Mouse (Mus musculus): ENCODE measurements around the gene Glis3. TPM values are rescaled to one million over a fixed set of nuclear protein-coding genes. Genes with fewer than 3 reads are reported as not detected.

Gene Glis3
- polyA plus RNA-seq, 1 experiment from 2014 or later, result 0.32 TPM

DNA sequence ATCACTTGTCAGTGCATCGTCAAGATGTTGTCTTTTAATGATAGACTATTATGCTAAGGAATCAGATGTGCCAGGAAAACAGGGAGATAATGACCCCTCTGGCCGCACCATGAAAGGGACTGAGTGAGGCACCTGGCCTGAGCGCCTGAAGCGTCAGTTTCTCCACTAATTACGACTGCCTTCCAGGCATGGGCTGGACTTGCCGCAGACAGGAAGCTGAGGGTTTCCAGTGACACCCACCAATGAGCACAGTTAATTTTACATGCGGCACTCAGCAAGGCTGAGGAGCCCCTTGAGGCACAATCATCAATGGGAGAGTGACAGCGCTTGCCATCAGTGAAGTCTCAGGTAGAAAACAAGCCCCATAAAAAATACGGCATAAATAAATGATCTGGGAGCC is 141.1 kb downstream of the Glis3 start:
- H3K9ac ChIP-seq (replicated peaks; ENCODE audit: low read depth, low read length), result no peak overlapping the region
- no peak for ATAC-seq
- 41% methylated on average over 9 of the region's 9 CpGs for WGBS

DNA sequence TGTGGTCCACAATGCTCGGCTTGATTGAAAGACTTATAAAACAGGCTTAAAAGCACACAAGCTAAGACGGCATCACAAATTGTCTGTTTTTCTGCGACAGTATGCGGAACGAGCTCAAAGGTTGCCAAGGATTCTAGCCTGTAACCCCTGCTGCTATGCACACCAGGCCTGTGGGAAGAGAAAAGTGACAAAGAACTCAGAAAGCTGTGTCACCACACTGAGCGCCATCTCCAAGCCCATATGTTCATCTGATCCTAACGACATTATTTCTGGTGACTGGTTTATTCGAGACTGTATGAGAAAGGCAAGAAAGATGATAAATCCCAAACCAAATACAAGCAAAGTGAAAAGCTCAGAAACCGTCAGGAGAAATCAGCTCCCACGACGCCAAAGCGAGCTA is 144.9 kb downstream of the Glis3 start:
- Histone ChIP-seq H3K27ac (ENCODE audit: low read length) (no peak overlapping the region), H3K4me1 (replicated peaks; ENCODE audit: control insufficient read depth, insufficient read depth, low read length) (no peaks in the 10 kb centered on the region), H3K9me3 (ENCODE audit: control insufficient read depth, low read length) (0 out of 2 replicates have a peak, but pooled peaks cover 2% of the 10 kb centered on the region), H3K9ac (replicated peaks; ENCODE audit: low read depth, low read length) (no peak overlapping the region), H3K4me3 (replicated peaks; ENCODE audit: low read length) (no peak overlapping the region), H3K27me3 (replicated peaks; ENCODE audit: control insufficient read depth, insufficient read depth, low read length) (no peaks in the 10 kb centered on the region; the same call in 1 of the 2 replicates), H3K36me3 (ENCODE audit: control insufficient read depth, insufficient read depth) (no peaks in the 10 kb centered on the region), H3K4me2 (ENCODE audit: low read length) (no peak overlapping the region)
- ATAC-seq, result no peak
- 67% methylated on average over 12 of the region's 12 CpGs for WGBS

More for the DNA sequence above, 141.1 kb downstream of the Glis3 start:
- Histone ChIP-seq H3K36me3 (ENCODE audit: control insufficient read depth, insufficient read depth) (no peaks in the 10 kb centered on the region), H3K9me3 (ENCODE audit: control insufficient read depth, low read length) (0 out of 2 replicates have a peak, but pooled peaks cover 2% of the 10 kb centered on the region), H3K4me1 (replicated peaks; ENCODE audit: control insufficient read depth, insufficient read depth, low read length) (no peaks in the 10 kb centered on the region), H3K4me3 (replicated peaks; ENCODE audit: low read length) (no peak overlapping the region), H3K4me2 (ENCODE audit: low read length) (no peak overlapping the region), H3K27ac (ENCODE audit: low read length) (no peak overlapping the region), H3K27me3 (replicated peaks; ENCODE audit: control insufficient read depth, insufficient read depth, low read length) (no peaks in the 10 kb centered on the region)

DNA sequence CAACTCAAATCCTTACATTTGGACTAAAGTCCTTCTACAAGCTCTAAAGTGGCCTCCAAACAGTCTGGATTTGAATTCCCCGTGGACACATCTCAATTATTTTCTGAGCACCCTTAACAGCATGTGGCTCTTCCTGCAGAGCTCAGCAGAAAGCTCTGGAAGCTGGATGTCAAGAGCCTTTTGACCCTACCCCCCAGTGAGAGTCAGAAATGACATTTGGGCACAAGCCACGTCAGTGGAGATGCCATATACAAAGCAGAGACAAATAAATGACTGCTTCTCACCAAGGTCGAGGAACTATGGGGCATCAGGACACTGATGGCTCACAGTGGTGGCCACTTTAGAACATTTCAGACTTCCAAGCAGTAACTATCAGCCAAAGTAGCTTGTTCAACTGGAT is 146.3 kb downstream of the Glis3 start:
- WGBS, result 82% methylated on average over 3 of the region's 3 CpGs
- no peak overlapping the region for H3K4me3 ChIP-seq (replicated peaks; ENCODE audit: low read length)
- no peak for ATAC-seq
- H3K9me3 ChIP-seq (ENCODE audit: control insufficient read depth, low read length), result 0 out of 2 replicates have a peak, but pooled peaks cover 2% of the 10 kb centered on the region
- H3K9ac ChIP-seq (replicated peaks; ENCODE audit: low read depth, low read length), result no peak overlapping the region
- no peak overlapping the region for H3K4me2 ChIP-seq (ENCODE audit: low read length)
- H3K27ac ChIP-seq (ENCODE audit: low read length), result no peak overlapping the region
- no peaks in the 10 kb centered on the region for H3K36me3 ChIP-seq (ENCODE audit: control insufficient read depth, insufficient read depth)
- no peaks in the 10 kb centered on the region; the same call in 1 of the 2 replicates for H3K27me3 ChIP-seq (replicated peaks; ENCODE audit: control insufficient read depth, insufficient read depth, low read length)
- H3K4me1 ChIP-seq (replicated peaks; ENCODE audit: control insufficient read depth, insufficient read depth, low read length), result no peaks in the 10 kb centered on the region

DNA sequence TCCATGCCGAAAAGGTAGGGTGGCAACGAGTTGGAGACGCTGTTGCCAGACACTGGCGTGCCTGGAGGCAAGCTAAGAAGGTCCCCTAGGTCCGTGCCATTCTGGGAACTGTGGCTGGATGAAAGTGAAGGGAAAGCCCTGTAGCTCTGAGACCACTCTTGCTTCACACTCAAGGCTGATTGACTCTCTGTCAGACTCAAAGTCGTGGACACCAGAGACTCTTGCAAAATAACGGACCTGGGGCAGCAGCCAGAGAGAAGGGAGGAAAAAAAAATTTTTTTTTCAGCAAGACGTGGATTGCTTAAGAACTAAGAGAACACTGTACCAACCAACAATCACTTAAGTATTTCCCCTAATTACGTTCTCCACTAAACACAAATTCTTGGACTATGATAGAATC is 148.1 kb downstream of the Glis3 start:
- Histone ChIP-seq H3K4me1 (replicated peaks; ENCODE audit: control insufficient read depth, insufficient read depth, low read length) (no peaks in the 10 kb centered on the region), H3K4me3 (replicated peaks; ENCODE audit: low read length) (no peak overlapping the region), H3K36me3 (ENCODE audit: control insufficient read depth, insufficient read depth) (no peaks in the 10 kb centered on the region), H3K4me2 (ENCODE audit: low read length) (no peak overlapping the region), H3K27me3 (replicated peaks; ENCODE audit: control insufficient read depth, insufficient read depth, low read length) (no peaks in the 10 kb centered on the region; the same call in 1 of the 2 replicates), H3K9ac (replicated peaks; ENCODE audit: low read depth, low read length) (no peak overlapping the region), H3K27ac (ENCODE audit: low read length) (no peak overlapping the region), H3K9me3 (ENCODE audit: control insufficient read depth, low read length) (0 out of 2 replicates have a peak, but pooled peaks cover 2% of the 10 kb centered on the region)
- ATAC-seq, result no peak
- WGBS, result 88% methylated on average over 9 of the region's 9 CpGs

DNA sequence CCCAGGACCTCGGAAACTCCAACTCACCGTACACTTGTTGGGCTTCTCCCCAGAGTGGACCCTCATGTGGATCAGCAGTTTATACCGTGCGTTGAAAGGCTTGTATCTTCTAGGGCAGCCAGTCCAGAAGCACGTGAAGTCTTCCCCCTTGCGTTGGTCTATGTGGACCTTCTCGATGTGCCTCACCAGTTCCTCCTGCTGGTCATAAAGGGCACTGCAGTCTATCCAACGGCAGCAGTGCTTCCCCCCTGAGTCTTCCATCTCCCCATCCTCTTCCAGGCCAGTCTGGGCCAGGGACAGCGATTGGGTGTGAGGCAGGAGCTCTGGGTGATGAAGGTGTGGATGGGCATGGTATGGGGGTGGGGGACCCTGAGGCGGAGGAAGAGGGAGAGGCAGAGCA is 149.0 kb downstream of the Glis3 start:
- no peaks in the 10 kb centered on the region; the same call in 1 of the 2 replicates for H3K27me3 ChIP-seq (replicated peaks; ENCODE audit: control insufficient read depth, insufficient read depth, low read length)
- no peak overlapping the region for H3K27ac ChIP-seq (ENCODE audit: low read length)
- H3K4me1 ChIP-seq (replicated peaks; ENCODE audit: control insufficient read depth, insufficient read depth, low read length), result no peaks in the 10 kb centered on the region
- H3K36me3 ChIP-seq (ENCODE audit: control insufficient read depth, insufficient read depth), result no peaks in the 10 kb centered on the region
- no peak overlapping the region for H3K4me2 ChIP-seq (ENCODE audit: low read length)
- H3K4me3 ChIP-seq (replicated peaks; ENCODE audit: low read length), result no peak overlapping the region
- 74% methylated on average over 10 of the region's 10 CpGs for WGBS
- no peaks in the 10 kb centered on the region for H3K9me3 ChIP-seq (ENCODE audit: control insufficient read depth, low read length)
- no peak for ATAC-seq
- H3K9ac ChIP-seq (replicated peaks; ENCODE audit: low read depth, low read length), result no peak overlapping the region

DNA sequence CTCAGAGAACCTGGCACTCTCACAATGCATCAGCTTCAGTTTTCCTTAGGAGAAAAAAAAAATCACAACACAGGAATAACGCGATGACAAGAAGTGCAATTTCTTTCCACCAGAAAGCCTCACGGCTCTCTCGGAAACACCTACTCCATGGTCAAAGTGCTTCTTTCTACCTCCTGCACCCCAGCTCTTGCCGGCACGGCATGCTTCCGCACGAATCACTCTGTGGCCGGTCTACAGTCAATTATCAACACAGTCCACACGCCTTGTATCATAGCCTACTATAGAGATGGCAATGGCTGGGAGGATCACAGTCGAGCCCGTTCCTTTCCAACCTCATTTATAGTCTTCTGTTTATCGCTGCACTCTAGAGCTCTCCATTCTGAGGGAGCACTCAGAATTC is 150.9 kb downstream of the Glis3 start:
- Histone ChIP-seq H3K4me1 (replicated peaks; ENCODE audit: control insufficient read depth, insufficient read depth, low read length) (no peaks in the 10 kb centered on the region), H3K4me2 (ENCODE audit: low read length) (no peak overlapping the region), H3K4me3 (replicated peaks; ENCODE audit: low read length) (no peak overlapping the region), H3K9ac (replicated peaks; ENCODE audit: low read depth, low read length) (no peak overlapping the region), H3K27me3 (replicated peaks; ENCODE audit: control insufficient read depth, insufficient read depth, low read length) (no peaks in the 10 kb centered on the region; the same call in 1 of the 2 replicates), H3K36me3 (ENCODE audit: control insufficient read depth, insufficient read depth) (no peaks in the 10 kb centered on the region), H3K9me3 (ENCODE audit: control insufficient read depth, low read length) (no peaks in the 10 kb centered on the region), H3K27ac (ENCODE audit: low read length) (no peak overlapping the region)
- 71% methylated on average over 13 of the region's 13 CpGs for WGBS
- no peak for ATAC-seq

DNA sequence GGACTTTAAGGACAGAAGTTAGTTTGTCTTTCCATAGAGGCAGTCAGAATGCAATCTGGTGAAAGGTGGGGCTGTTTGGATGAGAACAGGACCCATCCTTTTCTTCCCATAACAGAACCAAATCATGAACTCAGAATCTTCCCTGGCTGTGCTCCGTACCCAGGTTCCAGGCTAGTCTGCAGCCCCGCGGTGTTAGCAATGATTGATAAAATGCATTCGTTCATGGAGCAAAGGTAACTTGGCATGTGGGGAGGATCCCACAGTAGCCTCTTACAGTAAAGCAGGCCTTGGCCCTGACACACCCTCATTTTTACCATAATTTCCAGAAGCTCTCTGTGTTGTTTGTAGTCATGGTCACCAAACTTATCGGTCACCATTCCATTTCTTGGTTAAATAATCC is 152.4 kb downstream of the Glis3 start:
- 95% methylated on average over 5 of the region's 5 CpGs for WGBS
- H3K4me1 ChIP-seq (replicated peaks; ENCODE audit: control insufficient read depth, insufficient read depth, low read length), result no peaks in the 10 kb centered on the region
- H3K36me3 ChIP-seq (ENCODE audit: control insufficient read depth, insufficient read depth), result no peaks in the 10 kb centered on the region
- no peaks in the 10 kb centered on the region for H3K9me3 ChIP-seq (ENCODE audit: control insufficient read depth, low read length)
- no peak for ATAC-seq
- H3K27me3 ChIP-seq (replicated peaks; ENCODE audit: control insufficient read depth, insufficient read depth, low read length), result no peaks in the 10 kb centered on the region
- H3K4me2 ChIP-seq (ENCODE audit: low read length), result no peak overlapping the region
- no peak overlapping the region for H3K9ac ChIP-seq (replicated peaks; ENCODE audit: low read depth, low read length)
- H3K27ac ChIP-seq (ENCODE audit: low read length), result no peak overlapping the region
- no peak overlapping the region for H3K4me3 ChIP-seq (replicated peaks; ENCODE audit: low read length)

DNA sequence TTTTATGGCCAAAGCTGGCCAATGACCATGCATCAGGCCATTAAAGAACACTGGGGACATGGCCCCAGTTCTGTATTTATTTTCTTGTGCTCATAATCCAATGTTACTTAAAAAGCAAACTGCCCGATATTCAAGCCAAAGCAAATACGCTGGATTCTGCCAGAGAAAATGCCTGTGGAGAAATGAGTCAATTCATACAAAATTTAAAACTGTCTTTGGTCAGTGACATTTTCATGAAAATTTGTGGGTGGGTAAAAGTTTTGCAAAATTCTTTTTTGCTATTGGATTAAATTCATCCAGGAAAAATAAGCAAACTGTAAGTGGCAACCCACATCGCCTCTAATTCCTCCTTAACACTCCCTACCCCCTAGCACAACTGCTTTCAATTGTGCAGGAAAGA is 154.5 kb downstream of the Glis3 start:
- no peak for ATAC-seq
- no peak overlapping the region for H3K9ac ChIP-seq (replicated peaks; ENCODE audit: low read depth, low read length)
- H3K4me2 ChIP-seq (ENCODE audit: low read length), result no peak overlapping the region
- no peaks in the 10 kb centered on the region for H3K9me3 ChIP-seq (ENCODE audit: control insufficient read depth, low read length)
- no peaks in the 10 kb centered on the region for H3K36me3 ChIP-seq (ENCODE audit: control insufficient read depth, insufficient read depth)
- no peaks in the 10 kb centered on the region for H3K4me1 ChIP-seq (replicated peaks; ENCODE audit: control insufficient read depth, insufficient read depth, low read length)
- no peak overlapping the region for H3K4me3 ChIP-seq (replicated peaks; ENCODE audit: low read length)
- no peaks in the 10 kb centered on the region for H3K27me3 ChIP-seq (replicated peaks; ENCODE audit: control insufficient read depth, insufficient read depth, low read length)
- no peak overlapping the region for H3K27ac ChIP-seq (ENCODE audit: low read length)
- 93% methylated on average over 3 of the region's 3 CpGs for WGBS

DNA sequence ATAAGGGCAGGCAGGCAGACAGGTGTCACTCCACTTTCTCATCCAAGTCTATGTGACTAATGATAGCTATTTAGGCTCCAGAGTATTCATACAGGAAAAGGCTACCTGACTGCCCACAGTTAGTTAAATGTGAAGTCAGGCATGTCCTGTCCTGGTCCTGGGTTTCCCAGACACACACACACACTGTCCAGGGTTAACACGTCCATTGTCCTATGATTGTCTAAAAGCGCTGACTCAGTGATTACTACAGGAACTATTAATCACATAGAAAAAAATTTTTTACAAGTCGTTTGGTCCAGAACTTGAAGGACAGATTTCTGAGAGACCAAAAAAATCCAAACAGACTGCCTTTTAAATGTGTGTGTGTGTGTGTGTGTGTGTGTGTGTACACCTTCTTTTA is 157.6 kb downstream of the Glis3 start:
- WGBS, result 76% methylated on average over 3 of the region's 3 CpGs
- ATAC-seq, result no peak

DNA sequence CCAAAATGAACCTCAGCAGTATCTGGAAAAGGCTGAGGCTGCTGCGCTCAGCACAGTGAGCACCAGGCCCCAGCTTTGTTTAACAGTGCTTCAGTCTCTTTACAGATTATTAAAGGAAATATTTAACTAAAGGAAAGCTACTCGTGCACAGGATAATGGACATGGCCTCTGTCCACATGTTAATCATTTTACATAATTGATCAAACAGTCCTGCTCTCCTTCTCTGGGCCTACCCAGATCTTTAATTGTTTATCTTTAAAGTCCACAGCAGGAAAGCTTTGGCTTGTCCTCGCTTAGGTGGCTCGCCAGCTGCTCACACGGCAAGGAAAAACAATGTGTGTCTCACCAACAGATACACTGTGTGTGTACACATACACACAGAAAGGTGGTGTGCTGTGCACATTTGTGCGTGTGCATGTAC is 159.1 kb downstream of the Glis3 start:
- Histone ChIP-seq H3K9me3 (ENCODE audit: control insufficient read depth, low read length) (no peaks in the 10 kb centered on the region), H3K27ac (ENCODE audit: low read length) (no peak overlapping the region), H3K4me3 (replicated peaks; ENCODE audit: low read length) (no peak overlapping the region), H3K4me1 (replicated peaks; ENCODE audit: control insufficient read depth, insufficient read depth, low read length) (no peaks in the 10 kb centered on the region), H3K4me2 (ENCODE audit: low read length) (no peak overlapping the region), H3K36me3 (ENCODE audit: control insufficient read depth, insufficient read depth) (no peaks in the 10 kb centered on the region), H3K27me3 (replicated peaks; ENCODE audit: control insufficient read depth, insufficient read depth, low read length) (no peaks in the 10 kb centered on the region), H3K9ac (replicated peaks; ENCODE audit: low read depth, low read length) (no peak overlapping the region)
- ATAC-seq, result no peak
- WGBS, result 55% methylated on average over 6 of the region's 6 CpGs

More for the DNA sequence above, 157.6 kb downstream of the Glis3 start:
- H3K4me2 ChIP-seq (ENCODE audit: low read length), result no peak overlapping the region
- no peak overlapping the region for H3K9ac ChIP-seq (replicated peaks; ENCODE audit: low read depth, low read length)
- H3K27ac ChIP-seq (ENCODE audit: low read length), result no peak overlapping the region
- no peaks in the 10 kb centered on the region for H3K27me3 ChIP-seq (replicated peaks; ENCODE audit: control insufficient read depth, insufficient read depth, low read length)
- H3K36me3 ChIP-seq (ENCODE audit: control insufficient read depth, insufficient read depth), result no peaks in the 10 kb centered on the region
- no peak overlapping the region for H3K4me3 ChIP-seq (replicated peaks; ENCODE audit: low read length)
- no peaks in the 10 kb centered on the region for H3K4me1 ChIP-seq (replicated peaks; ENCODE audit: control insufficient read depth, insufficient read depth, low read length)
- H3K9me3 ChIP-seq (ENCODE audit: control insufficient read depth, low read length), result no peaks in the 10 kb centered on the region

All from forebrain, embryonic 16.5 days (tissue).